Mouse (Mus musculus) stomach, embryonic 15.5 days (tissue): ENCODE results near the gene Rsrp1. TPM values are rescaled to one million over a fixed set of nuclear protein-coding genes. Genes with fewer than 3 reads are reported as not detected.

Experiments
- ATAC-seq: fragments of 200-750 bp; cut with Nextera tagmentation; 2 replicates; pipeline ENCODE4 v1.8.0; 2017; ENCODE audit warnings: low read depth, moderate number of reproducible peaks, moderate TSS enrichment; ENCODE audit not compliant: insufficient read depth, low FRiP score
- H3K27ac ChIP-seq: fragments of 300-500 bp; sonication (generic); 2 replicates; pipeline ENCODE4 v1.5.1; 2015; ENCODE audit warnings: mild to moderate bottlenecking, inconsistent platforms
- H3K27me3 ChIP-seq: fragments of 300-500 bp; sonication (generic); replicated peaks from 2 replicates; pipeline ENCODE4 v1.6.1; 2015; ENCODE audit warnings: inconsistent platforms
- H3K36me3 ChIP-seq: fragments of 300-500 bp; sonication (generic); 2 replicates; pipeline ENCODE4 v1.6.1; 2015; ENCODE audit warnings: inconsistent platforms
- H3K4me1 ChIP-seq: fragments of 300-500 bp; sonication (generic); 2 replicates; pipeline ENCODE4 v1.6.1; 2015; ENCODE audit warnings: inconsistent platforms
- H3K4me2 ChIP-seq: fragments of 300-500 bp; sonication (generic); 2 replicates; pipeline ENCODE4 v1.6.1; 2015; ENCODE audit warnings: mild to moderate bottlenecking, inconsistent platforms
- H3K4me3 ChIP-seq: fragments of 300-500 bp; sonication (generic); replicated peaks from 2 replicates; pipeline ENCODE4 v1.5.1; 2015; ENCODE audit warnings: inconsistent platforms
- H3K9ac ChIP-seq: fragments of 300-500 bp; sonication (generic); 2 replicates; pipeline ENCODE4 v1.6.1; 2015; ENCODE audit warnings: inconsistent platforms
- H3K9me3 ChIP-seq: fragments of 300-500 bp; sonication (generic); 2 replicates; pipeline ENCODE4 v1.6.1; 2016; ENCODE audit warnings: inconsistent platforms
- WGBS: fragments of 180-500 bp; shearing (Covaris S2); methylation state at CpG from one replicate; pipeline ENCODE4 v1.1.7; 2015; 5-methylcytosine and 5-hydroxymethylcytosine counted together
- polyA plus RNA-seq: library from polyadenylated mRNA; unstranded; fragments of >200 nt; fragmentation: Nextera tagmentation; extraction: Ambion mirVana; gene quantifications from 2 replicates; pipeline ENCODE4 v1.2.1, GENCODE M21; 2015

Gene Rsrp1
- polyA plus RNA-seq, 1 experiment from 2014 or later: 512 TPM

GRCm38 (mm10) chr4:134913413-134913812 lies 10.0 kb upstream of the Rsrp1 start:
- Histone ChIP-seq H3K4me3 (no peak overlapping the region), H3K27ac (no peak overlapping the region), H3K4me1 (peaks cover 5% of the 10 kb centered on the region; the same call in 1 of the 2 replicates), H3K27me3 (no peaks in the 10 kb centered on the region), H3K9me3 (no peaks in the 10 kb centered on the region), H3K36me3 (peaks cover 19% of the 10 kb centered on the region), H3K4me2 (peak overlapping the region; percentile 64; the same call in 1 of the 2 replicates), H3K9ac (no peak overlapping the region)
- WGBS: 44% methylated on average over 3 of the region's 3 CpGs
- ATAC-seq: no peak

GRCm38 (mm10) chr4:134914122-134914863 lies 9.1 kb upstream of the Rsrp1 start:
- H3K9me3 ChIP-seq: no peaks in the 10 kb centered on the region
- under 1% methylated on average over 35 of the region's 43 CpGs for WGBS
- H3K9ac ChIP-seq: peak overlapping the region; percentile 80
- H3K4me3 ChIP-seq: peak overlapping the region; percentile 84
- peak overlapping the region; percentile 64 for H3K4me2 ChIP-seq
- H3K27me3 ChIP-seq: no peaks in the 10 kb centered on the region
- peak overlapping the region; percentile 95 for H3K27ac ChIP-seq
- peaks cover 10% of the 10 kb centered on the region for H3K36me3 ChIP-seq
- ATAC-seq: peak; percentile 62
- peaks cover 5% of the 10 kb centered on the region; the same call in 1 of the 2 replicates for H3K4me1 ChIP-seq

- Histone ChIP-seq H3K4me1 (peaks cover 5% of the 10 kb centered on the region; the same call in 1 of the 2 replicates), H3K4me2 (peak within 1 kb of the TSS; percentile 64), H3K9ac (peak within 1 kb of the TSS; percentile 80), H3K9me3 (no peaks in the 10 kb centered on the region), H3K27me3 (no peaks in the 10 kb centered on the region), H3K36me3 (peaks cover 7% of the 10 kb centered on the region; the same call in 1 of the 2 replicates), H3K4me3 (peak within 1 kb of the TSS; percentile 84), H3K27ac (peak within 1 kb of the TSS; percentile 95)
- ATAC-seq: peak; percentile 94
- WGBS: under 1% methylated on average over 25 of the region's 25 CpGs
Measured at GRCm38 (mm10) chr4:134914864-134915209, 8.6 kb upstream of the Rsrp1 start, which contains the start of gene Tmem50a. Tmem50a (minus strand) TSS chr4:134915024.

GRCm38 (mm10) chr4:134915223-134916050 lies 8.0 kb upstream of the Rsrp1 start:
- H3K9ac ChIP-seq: no peak overlapping the region
- no peaks in the 10 kb centered on the region for H3K27me3 ChIP-seq
- H3K4me2 ChIP-seq: peak overlapping the region; percentile 64
- WGBS: 54% methylated on average over 14 of the region's 14 CpGs
- H3K4me1 ChIP-seq: peaks cover 5% of the 10 kb centered on the region; the same call in 1 of the 2 replicates
- H3K9me3 ChIP-seq: no peaks in the 10 kb centered on the region
- H3K36me3 ChIP-seq: peaks cover 7% of the 10 kb centered on the region; the same call in 1 of the 2 replicates
- H3K27ac ChIP-seq: peak overlapping the region; percentile 95; the same call in 1 of the 2 replicates
- no peak for ATAC-seq
- peak overlapping the region; percentile 84 for H3K4me3 ChIP-seq

GRCm38 (mm10) chr4:134917194-134917593 lies 6.2 kb upstream of the Rsrp1 start:
- H3K27ac ChIP-seq: no peak overlapping the region
- ATAC-seq: no peak
- H3K9me3 ChIP-seq: no peaks in the 10 kb centered on the region
- no peak overlapping the region for H3K9ac ChIP-seq
- no peak overlapping the region for H3K4me2 ChIP-seq
- no peaks in the 10 kb centered on the region for H3K27me3 ChIP-seq
- peaks cover 2% of the 10 kb centered on the region; the same call in 1 of the 2 replicates for H3K36me3 ChIP-seq
- H3K4me1 ChIP-seq: peaks cover 5% of the 10 kb centered on the region; the same call in 1 of the 2 replicates
- 70% methylated on average over 3 of the region's 3 CpGs for WGBS
- no peak overlapping the region for H3K4me3 ChIP-seq

GRCm38 (mm10) chr4:134918381-134918780 lies 5.0 kb upstream of the Rsrp1 start:
- no peak overlapping the region for H3K27ac ChIP-seq
- no peak overlapping the region for H3K4me3 ChIP-seq

GRCm38 (mm10) chr4:134919733-134920540 lies 3.5 kb upstream of the Rsrp1 start:
- Histone ChIP-seq H3K27me3 (no peaks in the 10 kb centered on the region), H3K4me2 (no peak overlapping the region), H3K9me3 (no peaks in the 10 kb centered on the region), H3K27ac (no peak overlapping the region), H3K36me3 (no peaks in the 10 kb centered on the region), H3K4me1 (peaks cover 5% of the 10 kb centered on the region; the same call in 1 of the 2 replicates), H3K4me3 (no peak overlapping the region), H3K9ac (no peak overlapping the region)
- WGBS: 38% methylated on average over 12 of the region's 12 CpGs
- no peak for ATAC-seq

More at GRCm38 (mm10) chr4:134918381-134918780, 5.0 kb upstream of the Rsrp1 start:
- no peaks in the 10 kb centered on the region for H3K27me3 ChIP-seq
- no peak overlapping the region for H3K4me2 ChIP-seq
- no peak overlapping the region for H3K9ac ChIP-seq
- no peak for ATAC-seq
- H3K36me3 ChIP-seq: no peaks in the 10 kb centered on the region
- H3K4me1 ChIP-seq: peaks cover 5% of the 10 kb centered on the region; the same call in 1 of the 2 replicates
- no peaks in the 10 kb centered on the region for H3K9me3 ChIP-seq
- 38% methylated on average over 7 of the region's 7 CpGs for WGBS

- no peaks in the 10 kb centered on the region for H3K9me3 ChIP-seq
- H3K27ac ChIP-seq: no peak overlapping the region
- ATAC-seq: no peak
- no peak overlapping the region for H3K4me3 ChIP-seq
- H3K4me1 ChIP-seq: peaks cover 4% of the 10 kb centered on the region
- H3K4me2 ChIP-seq: no peak overlapping the region
- H3K27me3 ChIP-seq: no peaks in the 10 kb centered on the region
- H3K9ac ChIP-seq: no peak overlapping the region
- H3K36me3 ChIP-seq: peaks cover 3% of the 10 kb centered on the region; the same call in 1 of the 2 replicates
- 94% methylated on average over 6 of the region's 6 CpGs for WGBS
Measured at GRCm38 (mm10) chr4:134920631-134921030, 2.8 kb upstream of the Rsrp1 start.

GRCm38 (mm10) chr4:134921703-134922102 lies 1.7 kb upstream of the Rsrp1 start:
- no peaks in the 10 kb centered on the region for H3K27me3 ChIP-seq
- no peak overlapping the region for H3K27ac ChIP-seq
- no peak overlapping the region for H3K9ac ChIP-seq
- no peak overlapping the region for H3K4me3 ChIP-seq
- no peak overlapping the region for H3K4me2 ChIP-seq
- H3K4me1 ChIP-seq: peaks cover 12% of the 10 kb centered on the region
- no peak for ATAC-seq
- 89% methylated on average over 4 of the region's 4 CpGs for WGBS
- H3K36me3 ChIP-seq: peaks cover 13% of the 10 kb centered on the region
- no peaks in the 10 kb centered on the region for H3K9me3 ChIP-seq

GRCm38 (mm10) chr4:134922111-134922924 lies 1.1 kb upstream of the Rsrp1 start:
- H3K4me3 ChIP-seq: peak overlapping the region; percentile 99
- no peaks in the 10 kb centered on the region for H3K27me3 ChIP-seq
- no peak for ATAC-seq
- H3K27ac ChIP-seq: peak overlapping the region; percentile 98
- H3K9ac ChIP-seq: peak overlapping the region; percentile 17; the same call in 1 of the 2 replicates
- H3K9me3 ChIP-seq: no peaks in the 10 kb centered on the region
- H3K4me2 ChIP-seq: peak overlapping the region; percentile 70
- H3K36me3 ChIP-seq: peaks cover 17% of the 10 kb centered on the region
- H3K4me1 ChIP-seq: peaks cover 12% of the 10 kb centered on the region
- WGBS: 58% methylated on average over 10 of the region's 10 CpGs
